Mouse (Mus musculus) c-Kit-negative CD71-positive TER-119-positive erythroid progenitor cells, embryonic 14.5 days (primary cell): ENCODE measurements around the gene Slc4a1.
A peak's percentile ranks its signal among the peaks of the same experiment; 100 is the strongest.

ENCODE experiments used
- DNase-seq: peaks from one replicate; pipeline ENCODE4 v3.0.0-alpha.2; 2013; ENCODE audit warnings: low read depth, low spot score

The Slc4a1 gene

DNA sequence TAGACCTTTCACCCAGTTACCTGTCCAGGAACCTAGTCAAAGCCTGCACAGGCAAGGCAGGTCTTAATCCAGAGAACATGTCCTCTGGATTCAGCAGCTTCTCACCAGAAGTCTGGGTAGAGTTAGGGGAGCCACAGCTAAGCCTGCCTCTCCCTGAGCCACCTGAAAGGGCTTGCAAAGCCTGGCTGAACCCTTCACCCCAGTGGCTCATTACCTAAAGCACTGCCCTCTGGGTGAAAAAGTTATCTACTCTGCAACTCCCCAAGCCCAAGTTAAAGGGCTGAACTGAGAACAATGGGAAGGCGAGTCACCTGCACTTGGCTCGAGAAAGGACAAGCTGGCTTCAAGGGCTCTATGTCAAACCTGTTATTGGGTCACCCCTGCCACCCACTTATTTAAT is 61.9 kb downstream of the Slc4a1 start:
- no peak for DNase-seq

DNA sequence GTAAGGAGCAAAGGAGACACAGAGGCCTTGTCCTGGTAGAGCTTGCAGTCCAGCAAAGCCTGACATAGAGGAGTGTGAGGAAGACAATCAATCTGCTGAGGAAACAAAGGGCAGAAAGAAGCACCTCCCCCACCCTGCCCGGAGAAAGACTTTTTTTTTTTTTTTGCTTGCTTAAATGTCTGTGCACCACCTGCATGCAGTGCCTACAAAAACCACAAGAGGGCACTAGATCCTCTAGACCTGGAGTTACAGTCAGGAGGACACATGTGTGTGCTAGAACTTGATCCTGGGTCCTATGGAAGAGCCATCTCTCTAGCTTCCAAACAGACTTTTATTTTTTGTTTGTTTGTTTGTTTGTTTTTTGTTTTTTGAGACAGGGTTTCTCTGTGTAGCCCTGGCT is 66.2 kb downstream of the Slc4a1 start:
- peak; percentile 67 for DNase-seq
